Mouse (Mus musculus) heart, postnatal 36 days (tissue): ENCODE results near the gene Gch1. TPM values are rescaled to one million over a fixed set of nuclear protein-coding genes. Genes with fewer than 3 reads are reported as not detected.

Source experiments
- DNase-seq, 2 experiments: peaks; one replicate each; pipeline ENCODE4 v3.0.0; 2021 to 2022
- intact Hi-C: fragments of 180-260 bp; cut with DNase I; formaldehyde crosslinking; loops from one replicate; pipeline ENCODE4 v1.15.1; 2025
- total RNA-seq, 2 experiments: library from RNA; stranded (reverse); gene quantifications; 2 replicates each; pipeline ENCODE4 v1.2.3; 2021

Gene Gch1
- total RNA-seq, 2 experiments from 2014 or later: 5.4 to 5.9 TPM

- intact Hi-C loops: no loop called here
- no peak for DNase-seq
Observed at GRCm38 (mm10) chr14:47105174-47105557, 84.0 kb downstream of the Gch1 start.

- no peak for DNase-seq
- intact Hi-C loops: loop anchor here (5.0 kb wide), 1 partner anchor 73 kb away; no protein-coding TSS in a partner anchor
Observed at GRCm38 (mm10) chr14:47104246-47105173, 84.7 kb downstream of the Gch1 start.

Other genes with a start within 250 kb of the Gch1 start
- gene Wdhd1, start 87.4 kb upstream of the Gch1 start, total RNA-seq: 1 to 10 TPM in 1 of 2 experiments, under 1 TPM in 1; 1.00 to 1.0 TPM
- gene Socs4, start 87.5 kb upstream of the Gch1 start, total RNA-seq: 10 to 100 TPM; 13.9 to 14.3 TPM
- 10 to 100 TPM; 28.1 to 28.2 TPM for gene Mapk1ip1l, start 108.9 kb upstream of the Gch1 start, total RNA-seq
- 1 to 10 TPM; 3.8 to 5.0 TPM for gene Lgals3, start 178.3 kb upstream of the Gch1 start, total RNA-seq
- gene Dlgap5, start 229.0 kb upstream of the Gch1 start, total RNA-seq: under 1 TPM; 0.86 to 0.87 TPM